Mouse (Mus musculus): ENCODE data around the gene Tspan18.

GRCm38 (mm10) chr2:93270083-93270482 lies 64.2 kb downstream of the Tspan18 start:
- TF ChIP-seq CTCF (IDR thresholded peaks at IDR 0.05; ENCODE audit: low read depth, low read length) (no peak), EP300 (IDR thresholded peaks at IDR 0.05; ENCODE audit: insufficient read depth, low read depth, low read length) (no peak), POLR2A (IDR thresholded peaks at IDR 0.05; ENCODE audit: insufficient read depth, low read length) (no peak)
